Mouse (Mus musculus): ENCODE results near the gene Ifnar1. TPM values are rescaled to one million over a fixed set of nuclear protein-coding genes. Genes with fewer than 3 reads are reported as not detected.
"Not testable (repeated sequence)": the region's sequence is repeated elsewhere in the genome, so short reads cannot be mapped to it uniquely, and the experiment has no call there.

The Ifnar1 gene
- polyA plus RNA-seq (2012; rRNA removed): 6.5 and 12.4 TPM in 2 replicates

GRCm38 (mm10) chr16:91484808-91485700 lies at the start of gene Ifnar1:
Gene Ifnar1 (plus strand): TSS chr16:91485238.
- TF ChIP-seq POLR2A (IDR thresholded peaks at IDR 0.05; ENCODE audit: low read depth, low read length) (peak; percentile 88), CTCF (IDR thresholded peaks at IDR 0.05; ENCODE audit: extremely low read depth, insufficient read length, insufficient replicate concordance, low read depth, low read length) (no peak)
- H3K4me1 ChIP-seq (ENCODE audit: control insufficient read depth, insufficient read depth, insufficient read length, low read length): peaks cover 13% of the 10 kb centered on the region; the same call in 1 of the 2 replicates
- H3K27ac ChIP-seq (ENCODE audit: insufficient read depth, low read depth, low read length): peak within 1 kb of the TSS; percentile 87
- H3K27me3 ChIP-seq (ENCODE audit: control insufficient read depth, insufficient read depth, low read length): no peaks in the 10 kb centered on the region
- peaks cover 5% of the 10 kb centered on the region for H3K36me3 ChIP-seq (ENCODE audit: control insufficient read depth, insufficient read depth, low read length)
- WGBS: under 1% methylated on average over 64 of the region's 68 CpGs
- H3K4me3 ChIP-seq (ENCODE audit: low read depth, low read length): peak within 1 kb of the TSS; percentile 82

GRCm38 (mm10) chr16:91438081-91438480 lies 47.0 kb upstream of the Ifnar1 start:
- H3K27ac ChIP-seq (ENCODE audit: insufficient read depth, low read depth, low read length): no peak overlapping the region
- no peaks in the 10 kb centered on the region for H3K36me3 ChIP-seq (ENCODE audit: control insufficient read depth, insufficient read depth, low read length)
- H3K4me1 ChIP-seq (ENCODE audit: control insufficient read depth, insufficient read depth, insufficient read length, low read length): peaks cover 15% of the 10 kb centered on the region; the same call in 1 of the 2 replicates
- H3K4me3 ChIP-seq (ENCODE audit: low read depth, low read length): no peak overlapping the region
- TF ChIP-seq POLR2A (IDR thresholded peaks at IDR 0.05; ENCODE audit: low read depth, low read length) (no peak), CTCF (IDR thresholded peaks at IDR 0.05; ENCODE audit: extremely low read depth, insufficient read length, insufficient replicate concordance, low read depth, low read length) (no peak)
- 72% methylated on average over 3 of the region's 3 CpGs for WGBS
- H3K27me3 ChIP-seq (ENCODE audit: control insufficient read depth, insufficient read depth, low read length): no peaks in the 10 kb centered on the region

- peaks cover 15% of the 10 kb centered on the region; the same call in 1 of the 2 replicates for H3K4me1 ChIP-seq (ENCODE audit: control insufficient read depth, insufficient read depth, insufficient read length, low read length)
- H3K27me3 ChIP-seq (ENCODE audit: control insufficient read depth, insufficient read depth, low read length); H3K36me3 ChIP-seq (ENCODE audit: control insufficient read depth, insufficient read depth, low read length); H3K27ac ChIP-seq (ENCODE audit: insufficient read depth, low read depth, low read length); H3K4me3 ChIP-seq (ENCODE audit: low read depth, low read length): not testable (repeated sequence)
- WGBS: 90% methylated on average over 1 of the region's 1 CpGs
Measured at GRCm38 (mm10) chr16:91438599-91438998, 46.4 kb upstream of the Ifnar1 start.

GRCm38 (mm10) chr16:91441366-91441765 lies 43.7 kb upstream of the Ifnar1 start:
- H3K36me3 ChIP-seq (ENCODE audit: control insufficient read depth, insufficient read depth, low read length): no peaks in the 10 kb centered on the region
- H3K27ac ChIP-seq (ENCODE audit: insufficient read depth, low read depth, low read length): peak overlapping the region; percentile 74
- H3K4me1 ChIP-seq (ENCODE audit: control insufficient read depth, insufficient read depth, insufficient read length, low read length): peaks cover 15% of the 10 kb centered on the region; the same call in 1 of the 2 replicates
- H3K27me3 ChIP-seq (ENCODE audit: control insufficient read depth, insufficient read depth, low read length): no peaks in the 10 kb centered on the region
- no peak overlapping the region for H3K4me3 ChIP-seq (ENCODE audit: low read depth, low read length)
- no peak for TF ChIP-seq POLR2A (IDR thresholded peaks at IDR 0.05; ENCODE audit: low read depth, low read length)
- peak; percentile 30; the same call in 1 of the 2 replicates for TF ChIP-seq CTCF (IDR thresholded peaks at IDR 0.05; ENCODE audit: extremely low read depth, insufficient read length, insufficient replicate concordance, low read depth, low read length)
- 13% methylated on average over 7 of the region's 7 CpGs for WGBS

- Histone ChIP-seq H3K27ac (ENCODE audit: insufficient read depth, low read depth, low read length) (peak overlapping the region; percentile 74), H3K4me3 (ENCODE audit: low read depth, low read length) (no peak overlapping the region), H3K27me3 (ENCODE audit: control insufficient read depth, insufficient read depth, low read length) (no peaks in the 10 kb centered on the region), H3K36me3 (ENCODE audit: control insufficient read depth, insufficient read depth, low read length) (no peaks in the 10 kb centered on the region), H3K4me1 (ENCODE audit: control insufficient read depth, insufficient read depth, insufficient read length, low read length) (peaks cover 18% of the 10 kb centered on the region; the same call in 1 of the 2 replicates)
- WGBS: 44% methylated on average over 7 of the region's 7 CpGs
- 0 out of 2 replicates have a peak, but pooled peaks have one; percentile 2 for TF ChIP-seq CTCF (IDR thresholded peaks at IDR 0.05; ENCODE audit: extremely low read depth, insufficient read length, insufficient replicate concordance, low read depth, low read length)
- TF ChIP-seq POLR2A (IDR thresholded peaks at IDR 0.05; ENCODE audit: low read depth, low read length): no peak
Measured at GRCm38 (mm10) chr16:91441811-91442240, 43.2 kb upstream of the Ifnar1 start.

- Histone ChIP-seq H3K27me3 (ENCODE audit: control insufficient read depth, insufficient read depth, low read length) (no peaks in the 10 kb centered on the region), H3K4me3 (ENCODE audit: low read depth, low read length) (no peak overlapping the region), H3K27ac (ENCODE audit: insufficient read depth, low read depth, low read length) (peak overlapping the region; percentile 25), H3K4me1 (ENCODE audit: control insufficient read depth, insufficient read depth, insufficient read length, low read length) (peaks cover 24% of the 10 kb centered on the region; the same call in 1 of the 2 replicates), H3K36me3 (ENCODE audit: control insufficient read depth, insufficient read depth, low read length) (no peaks in the 10 kb centered on the region)
- TF ChIP-seq POLR2A (IDR thresholded peaks at IDR 0.05; ENCODE audit: low read depth, low read length) (no peak), CTCF (IDR thresholded peaks at IDR 0.05; ENCODE audit: extremely low read depth, insufficient read length, insufficient replicate concordance, low read depth, low read length) (no peak)
- WGBS: 83% methylated on average over 4 of the region's 4 CpGs
Measured at GRCm38 (mm10) chr16:91442446-91442845, 42.6 kb upstream of the Ifnar1 start.

GRCm38 (mm10) chr16:91443211-91443611 lies 41.8 kb upstream of the Ifnar1 start:
- Histone ChIP-seq H3K27me3 (ENCODE audit: control insufficient read depth, insufficient read depth, low read length) (no peaks in the 10 kb centered on the region), H3K4me1 (ENCODE audit: control insufficient read depth, insufficient read depth, insufficient read length, low read length) (peaks cover 31% of the 10 kb centered on the region; the same call in 1 of the 2 replicates), H3K4me3 (ENCODE audit: low read depth, low read length) (no peak overlapping the region), H3K27ac (ENCODE audit: insufficient read depth, low read depth, low read length) (no peak overlapping the region), H3K36me3 (ENCODE audit: control insufficient read depth, insufficient read depth, low read length) (no peaks in the 10 kb centered on the region)
- WGBS: 79% methylated on average over 8 of the region's 8 CpGs
- no peak for TF ChIP-seq POLR2A (IDR thresholded peaks at IDR 0.05; ENCODE audit: low read depth, low read length)
- TF ChIP-seq CTCF (IDR thresholded peaks at IDR 0.05; ENCODE audit: extremely low read depth, insufficient read length, insufficient replicate concordance, low read depth, low read length): no peak
